Mouse (Mus musculus): Measurements from ENCODE around the gene Ypel2.

DNA sequence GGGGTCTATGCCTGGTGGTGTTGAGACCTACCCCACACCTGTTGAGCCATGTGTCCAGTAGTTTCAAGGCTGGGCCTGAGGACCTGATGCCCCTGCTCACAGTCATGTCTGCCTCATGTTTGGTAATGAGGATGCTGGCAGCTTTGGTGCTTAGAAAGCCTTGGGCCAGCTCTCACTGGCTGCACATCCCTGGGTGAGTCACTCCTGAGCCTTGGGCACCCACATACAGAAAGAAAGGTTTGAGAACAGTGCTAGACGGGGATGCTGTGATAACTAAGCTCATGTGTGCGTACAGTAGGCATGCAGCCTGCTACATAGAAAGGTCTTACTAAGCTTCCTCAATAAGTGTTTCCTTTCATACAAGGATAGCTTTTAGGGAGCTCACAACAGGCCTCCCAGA, 40.8 kb downstream of the Ypel2 start:
- no peak for TF ChIP-seq GATA1 (IDR thresholded peaks at IDR 0.05; ENCODE audit: borderline replicate concordance, low read length)
- no peak for TF ChIP-seq CTCF (IDR thresholded peaks at IDR 0.05; ENCODE audit: low read depth, low read length)
- no peak for TF ChIP-seq TAL1 (conservative IDR thresholded peaks at IDR 0.05; ENCODE audit: low read depth, low read length)

Data from G1E (cell line).